Mouse (Mus musculus) v-Abl transformed pro-B cells (cell line): ENCODE results near the gene Zmynd10.

Experiments used
- in situ Hi-C, 2 experiments: fragments of 400-800 bp; cut with MboI; formaldehyde crosslinking; loops; one replicate each; pipeline ENCODE4 v1.15.1; 2025; ENCODE audit not compliant: unreplicated experiment in 2 of 2

The Zmynd10 gene

GRCm38 (mm10) chr9:107550491-107551116 lies 3.5 kb downstream of the Zmynd10 start:
- in situ Hi-C loops, result loop anchor here in 1 of 2 experiments (25.0 kb wide), 1 partner anchor 1363 kb away; the partner anchor contains the start of gene Ppm1m

DNA sequence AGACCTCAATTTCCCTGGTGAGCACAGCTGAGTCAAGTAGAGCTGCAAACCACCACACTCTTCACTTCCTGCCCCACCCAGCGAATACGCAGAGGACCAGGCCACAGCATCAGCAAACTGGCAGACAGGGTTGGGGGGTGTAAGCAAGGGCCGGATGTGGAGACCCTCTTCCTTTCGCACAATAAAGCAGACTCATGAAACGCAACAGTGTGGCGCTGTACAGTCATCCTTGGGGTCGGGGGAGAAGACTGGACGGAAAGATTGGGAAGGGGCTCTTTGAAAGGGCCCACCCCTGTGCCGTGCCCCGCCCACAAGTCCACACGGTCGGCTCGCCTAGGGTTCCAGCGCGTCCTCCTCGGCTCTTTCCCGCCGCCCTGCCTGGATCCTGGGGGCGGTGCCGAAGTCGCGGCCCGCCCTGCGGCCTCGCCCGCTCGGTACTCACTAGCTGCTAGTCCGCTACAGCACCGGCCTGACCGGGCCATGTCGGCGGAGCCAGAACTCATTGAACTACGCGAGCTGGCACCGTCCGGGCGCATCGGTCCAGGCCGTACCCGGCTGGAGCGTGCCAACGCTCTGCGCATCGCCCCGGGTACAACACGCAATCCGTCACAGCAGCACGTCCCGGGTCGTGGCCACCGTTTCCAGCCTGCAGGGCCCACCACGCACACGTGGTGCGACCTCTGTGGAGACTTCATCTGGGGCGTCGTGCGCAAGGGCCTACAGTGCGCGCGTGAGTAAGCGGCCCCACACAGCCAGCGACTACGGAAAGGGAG lies 4.2 kb downstream of the Zmynd10 start, which contains the start of gene Rassf1:
Rassf1 (plus strand) TSS at position 439 of the 773 bp plus-strand sequence.
- in situ Hi-C loops, result loop anchor here in 1 of 2 experiments (25.0 kb wide), 1 partner anchor 1364 kb away; the partner anchor contains the start of gene Ppm1m

- in situ Hi-C loops, result loop anchor here in 1 of 2 experiments (25.0 kb wide), 1 partner anchor 1365 kb away; the partner anchor contains the start of gene Ppm1m
These were observed 4.8 kb downstream of the Zmynd10 start for GRCm38 (mm10) chr9:107551890-107552355.

- in situ Hi-C loops, result loop anchor here in 1 of 2 experiments (25.0 kb wide), 1 partner anchor 1366 kb away; the partner anchor contains the start of gene Ppm1m
These were observed 5.7 kb downstream of the Zmynd10 start for GRCm38 (mm10) chr9:107552690-107553393.

GRCm38 (mm10) chr9:107553541-107554318 lies 6.6 kb downstream of the Zmynd10 start:
- in situ Hi-C loops, result loop anchor here in 1 of 2 experiments (25.0 kb wide), 1 partner anchor 1366 kb away; the partner anchor contains the start of gene Ppm1m

DNA sequence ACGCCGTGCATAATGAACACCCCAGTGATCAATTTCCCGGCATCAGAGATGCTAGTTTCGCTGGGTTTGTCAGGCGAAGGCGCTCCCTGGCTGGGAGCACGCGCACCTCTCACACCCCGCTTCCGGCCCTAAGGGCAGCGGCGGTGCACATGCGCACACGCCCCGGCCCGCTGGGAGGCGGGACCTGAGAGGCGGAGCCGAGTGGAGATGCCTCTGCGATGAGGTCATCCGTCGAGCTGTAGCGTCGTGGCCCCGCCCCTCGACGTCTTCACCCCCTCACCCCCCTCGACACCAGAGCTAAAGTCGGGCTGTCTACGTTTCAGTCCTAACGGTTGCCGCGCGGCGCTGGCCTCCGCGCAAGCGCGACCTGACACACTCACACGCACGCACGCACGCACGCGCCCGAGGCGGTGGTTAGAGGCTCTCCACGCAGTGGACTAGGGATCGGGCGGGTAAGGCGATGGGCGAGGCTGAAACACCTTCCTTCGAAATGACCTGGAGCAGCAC lies 7.3 kb downstream of the Zmynd10 start:
- in situ Hi-C loops, result loop anchor here in 1 of 2 experiments (25.0 kb wide), 1 partner anchor 1367 kb away; the partner anchor contains the start of gene Ppm1m

DNA sequence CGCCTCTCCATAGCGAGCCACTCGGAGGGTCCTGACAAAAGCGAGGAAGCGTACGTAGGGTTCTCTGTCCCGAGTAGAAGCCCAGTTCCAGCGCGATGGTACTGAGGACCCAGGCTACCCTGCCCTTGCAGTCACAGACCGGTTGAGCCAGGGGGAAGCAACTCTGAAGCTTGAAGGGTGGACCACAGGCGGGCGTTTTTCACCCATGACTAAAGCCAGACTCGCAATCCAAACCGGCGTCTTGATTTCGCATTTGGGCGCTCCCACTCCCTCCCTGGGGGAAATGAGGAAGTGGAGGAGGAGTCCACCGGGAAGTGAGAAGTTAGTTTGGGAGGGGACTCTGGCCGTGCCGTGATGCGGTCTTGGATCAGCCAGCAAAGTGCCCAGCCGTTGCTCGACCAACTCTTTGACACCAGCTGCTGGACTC lies 7.9 kb downstream of the Zmynd10 start:
- in situ Hi-C loops, result loop anchor here in 1 of 2 experiments (25.0 kb wide), 1 partner anchor 1368 kb away; the partner anchor contains the start of gene Ppm1m

- in situ Hi-C loops, result loop anchor here in 1 of 2 experiments (25.0 kb wide), 1 partner anchor 1368 kb away; the partner anchor contains the start of gene Ppm1m
These were observed 8.6 kb downstream of the Zmynd10 start for GRCm38 (mm10) chr9:107555701-107556100.

- in situ Hi-C loops, result loop anchor here in 1 of 2 experiments (25.0 kb wide), 1 partner anchor 1369 kb away; the partner anchor contains the start of gene Ppm1m
These were observed 9.2 kb downstream of the Zmynd10 start for GRCm38 (mm10) chr9:107556346-107556745.

DNA sequence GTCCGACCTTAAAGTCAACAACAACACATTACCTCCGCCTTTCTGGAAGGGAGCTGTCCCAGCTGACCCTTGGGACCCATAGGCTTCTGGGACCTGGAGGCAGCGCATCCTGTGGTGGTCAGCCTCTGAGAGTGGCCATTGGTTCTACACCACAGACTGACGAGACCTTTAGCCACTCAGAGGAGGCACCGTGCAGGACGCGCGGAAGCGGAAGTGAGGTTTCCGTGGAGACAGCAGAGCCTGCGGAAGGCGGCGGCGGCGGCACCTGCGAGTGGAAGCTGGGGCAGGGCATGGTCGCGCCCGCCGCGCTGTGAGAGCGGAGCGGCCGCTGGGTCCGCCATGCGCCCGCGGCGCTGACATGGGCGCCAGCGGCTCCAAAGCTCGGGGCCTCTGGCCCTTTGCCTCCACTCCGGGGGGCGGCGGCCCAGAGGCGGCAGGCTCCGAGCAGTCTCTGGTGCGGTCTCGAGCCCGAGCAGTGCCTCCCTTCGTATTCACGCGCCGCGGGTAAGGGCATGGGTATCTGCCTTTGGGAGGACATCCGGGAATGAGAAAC lies 16.0 kb downstream of the Zmynd10 start, which contains the start of gene Tusc2:
Tusc2 (plus strand) TSS at position 227 of the 553 bp plus-strand sequence.
- in situ Hi-C loops, result loop anchor here in 1 of 2 experiments (25.0 kb wide), 1 partner anchor 1376 kb away; the partner anchor contains the start of gene Ppm1m

- in situ Hi-C loops, result loop anchor here in 1 of 2 experiments (25.0 kb wide), 1 partner anchor 1378 kb away; the partner anchor contains the start of gene Ppm1m
These were observed 18.5 kb downstream of the Zmynd10 start for GRCm38 (mm10) chr9:107565556-107565955.

DNA sequence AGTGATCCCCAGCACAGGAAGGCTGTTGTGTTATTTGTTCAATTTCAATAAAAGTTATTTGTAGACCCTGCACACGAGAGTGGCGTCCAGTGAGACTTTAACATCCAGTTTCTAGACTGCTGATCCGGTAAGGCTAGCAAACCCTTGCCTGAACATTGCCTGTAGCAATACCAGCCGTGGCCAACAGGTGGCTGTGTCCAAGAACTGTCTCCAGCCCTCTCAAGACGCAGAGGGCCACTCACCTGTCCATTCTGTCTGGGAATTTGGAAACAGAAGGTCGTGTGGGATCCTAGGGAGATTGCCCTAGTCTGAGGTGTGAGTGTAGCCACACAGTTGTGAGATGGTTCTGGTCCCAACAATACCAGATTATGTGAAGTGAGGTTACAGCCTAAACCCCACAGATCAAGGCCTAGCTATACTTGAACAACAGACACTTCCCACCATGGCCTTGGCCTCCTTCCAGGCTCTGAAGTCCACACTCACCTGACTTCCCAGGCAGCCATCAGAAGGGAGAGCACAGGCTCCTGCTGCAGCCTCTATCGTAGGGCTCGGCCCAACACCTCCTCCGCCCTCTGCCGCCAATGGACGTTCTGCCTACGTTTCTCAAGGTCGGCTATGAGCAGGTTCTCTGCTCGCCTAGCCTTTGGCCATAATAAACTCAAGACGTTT lies 19.1 kb downstream of the Zmynd10 start:
- in situ Hi-C loops, result loop anchor here in 1 of 2 experiments (25.0 kb wide), 1 partner anchor 1379 kb away; the partner anchor contains the start of gene Ppm1m

- in situ Hi-C loops, result loop anchor here in 1 of 2 experiments (25.0 kb wide), 1 partner anchor 1380 kb away; the partner anchor contains the start of gene Ppm1m
These were observed 19.8 kb downstream of the Zmynd10 start for GRCm38 (mm10) chr9:107566855-107567254.

DNA sequence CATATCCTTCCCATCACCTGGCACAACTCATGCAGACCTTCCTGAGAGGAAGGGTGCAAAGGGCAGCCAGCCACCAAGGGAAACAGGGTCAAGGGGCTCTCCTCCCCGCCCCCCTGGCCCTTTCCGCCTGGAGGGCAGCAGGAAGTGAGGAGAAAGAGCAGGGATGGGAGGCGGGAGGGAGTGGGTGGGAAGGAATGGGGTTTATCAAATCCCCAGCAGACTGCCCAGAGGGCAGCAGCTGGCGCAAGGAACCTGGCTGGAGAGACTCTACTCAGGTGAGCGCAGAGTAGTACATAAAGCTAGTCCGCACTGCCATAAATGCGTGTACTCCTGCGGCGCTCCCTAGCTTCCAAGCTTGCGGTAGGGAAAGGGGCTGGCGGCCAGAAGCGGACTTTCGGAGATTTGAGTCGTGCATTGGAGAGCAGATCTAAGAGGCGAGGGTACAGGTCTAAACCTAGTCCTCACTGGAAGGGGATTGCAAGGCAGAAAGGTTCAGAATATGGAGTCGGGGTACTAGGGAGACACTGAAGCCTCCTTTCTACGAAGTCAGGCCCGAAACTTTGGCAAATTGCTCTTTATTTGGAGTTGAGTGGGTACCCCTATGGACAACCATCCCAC lies 20.7 kb downstream of the Zmynd10 start, which contains the start of gene Hyal2:
Hyal2 (plus strand) TSS at position 244 of the 618 bp plus-strand sequence.
- in situ Hi-C loops, result loop anchor here in 1 of 2 experiments (25.0 kb wide), 1 partner anchor 1381 kb away; the partner anchor contains the start of gene Ppm1m

DNA sequence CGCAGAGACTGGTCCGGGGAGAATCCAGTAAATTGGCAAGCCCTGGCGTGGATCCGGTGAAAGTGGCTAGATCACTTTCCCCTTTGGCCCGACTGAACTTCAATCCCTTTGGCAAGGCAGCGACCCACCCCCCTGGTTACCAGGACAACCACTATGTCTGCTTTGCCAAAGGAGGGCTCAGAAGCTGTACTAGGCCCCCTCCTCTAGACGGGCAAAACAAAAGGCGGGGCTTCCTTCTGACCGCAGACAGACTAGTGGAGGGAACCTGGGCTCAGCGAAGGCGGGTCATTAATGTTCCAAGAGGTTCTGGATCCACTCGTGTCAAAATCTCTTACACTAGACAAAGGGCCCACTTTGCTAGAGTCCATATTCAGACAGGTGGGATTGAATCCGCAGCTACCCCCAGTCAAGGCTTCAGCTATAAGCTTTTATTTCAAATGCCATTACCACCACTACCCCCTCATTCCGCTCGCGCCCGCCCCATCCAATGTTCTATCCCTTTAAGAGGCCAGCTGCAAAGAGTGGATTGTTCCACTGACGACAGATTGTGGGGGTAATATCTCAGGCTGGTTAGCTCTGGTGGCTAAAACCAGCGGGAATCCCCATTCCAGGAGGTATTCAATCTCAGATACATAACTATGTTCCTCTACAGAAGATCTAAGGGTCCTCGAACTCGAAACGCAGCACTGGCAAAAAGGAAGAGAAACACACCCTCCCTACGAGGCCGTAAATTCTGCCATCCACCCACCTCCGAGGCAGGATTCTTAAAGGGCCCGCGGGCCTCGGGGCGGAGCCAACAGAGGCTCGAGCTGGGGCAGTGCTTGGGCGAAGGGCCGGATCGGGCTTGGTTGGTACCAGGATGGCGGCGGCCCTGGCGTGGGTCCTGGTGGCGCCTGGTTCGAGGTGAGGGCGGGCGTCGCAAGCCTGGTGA lies 21.5 kb downstream of the Zmynd10 start:
- in situ Hi-C loops, result loop anchor here in 1 of 2 experiments (25.0 kb wide), 1 partner anchor 1381 kb away; the partner anchor contains the start of gene Ppm1m

DNA sequence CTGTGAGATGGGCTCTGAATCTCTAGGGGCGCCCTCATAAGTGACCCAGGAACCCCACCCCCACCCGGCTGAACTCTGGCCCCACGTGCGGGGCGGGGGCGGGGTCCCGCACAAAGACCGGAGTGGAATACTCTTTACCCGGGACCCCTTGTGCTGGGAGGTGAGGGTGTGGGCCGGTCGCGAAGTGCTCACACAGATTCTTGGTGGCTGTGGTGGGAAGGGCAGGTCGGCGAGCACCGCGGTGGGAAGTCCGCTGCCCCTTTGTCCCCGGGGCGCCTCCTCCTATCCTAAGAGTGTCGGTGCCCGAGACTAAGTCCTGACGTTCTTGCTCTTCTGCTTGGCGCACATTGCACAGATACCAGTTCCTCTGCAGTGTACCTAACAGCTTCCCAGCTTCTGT lies 22.2 kb downstream of the Zmynd10 start:
- in situ Hi-C loops, result loop anchor here in 1 of 2 experiments (25.0 kb wide), 1 partner anchor 1382 kb away; the partner anchor contains the start of gene Ppm1m
